Mouse (Mus musculus): ENCODE measurements around the gene Mdm2.

- TF ChIP-seq CTCF (IDR thresholded peaks at IDR 0.05; ENCODE audit: control insufficient read depth, insufficient read depth, insufficient read length) (no peak), USF1 (IDR thresholded peaks at IDR 0.05; ENCODE audit: low read depth) (no peak), MAX (IDR thresholded peaks at IDR 0.05) (no peak), MYOD1 (IDR thresholded peaks at IDR 0.05; ENCODE audit: control insufficient read depth, insufficient read length, low read depth) (no peak), MYOG (IDR thresholded peaks at IDR 0.05; ENCODE audit: control insufficient read depth, extremely low read depth, insufficient read length) (no peak)
Measured at GRCm38 (mm10) chr10:117703506-117703905, 7.1 kb downstream of the Mdm2 start.

All from C2C12 (cell line).